Comparison of ENCODE assay signal across 9 mouse cellular contexts in the genomic region with DNA sequence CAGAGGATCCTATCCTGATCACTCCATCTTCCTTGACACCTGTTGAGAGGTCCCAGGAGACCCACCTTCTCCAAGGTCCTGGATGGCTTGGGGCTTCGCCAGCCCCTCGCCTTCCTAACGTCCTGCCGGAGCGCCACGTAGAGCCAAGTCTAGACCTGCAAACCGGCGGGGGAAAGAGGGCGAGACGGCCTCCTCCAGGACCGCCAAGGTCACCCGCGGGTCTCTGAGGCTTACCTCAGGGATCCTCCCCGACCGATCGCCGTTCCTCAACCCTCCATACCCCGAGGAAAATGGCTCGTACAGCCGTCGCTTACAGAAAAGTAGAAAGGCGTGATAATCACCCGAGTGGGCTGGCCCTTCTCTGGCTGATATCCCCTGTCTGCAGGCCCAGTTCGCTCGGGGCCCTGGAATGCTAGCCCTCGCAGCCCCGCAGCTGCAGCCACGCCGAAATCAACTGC. TPM values are rescaled to one million over a fixed set of nuclear protein-coding genes. Genes with fewer than 3 reads are reported as not detected.
A peak's percentile ranks its signal among the peaks of the same experiment; 100 is the strongest.
DNase-seq lines count a peak whose midpoint lies in the region; ATAC-seq lines count a peak whose summit lies in the region.
"Had no signal": no experiment of that assay in that cellular context is flagged by ENCODE, and none has a peak within 500 bp of the region (broad histone marks: within the 10 kb centered on the region; RNA-seq: fewer than 3 reads in every experiment).

No protein-coding gene starts in this region.

- H3K27me3 ChIP-seq in lung, embryonic 16.5 days (ENCODE audit: control insufficient read depth, insufficient read depth, low read depth, low read length): no peaks in the 10 kb centered on the region
- no peaks in the 10 kb centered on the region for H3K27me3 ChIP-seq in embryonic facial prominence, embryonic 13.5 days
- no peaks in the 10 kb centered on the region for H3K27me3 ChIP-seq in hindbrain, embryonic 16.5 days (replicated peaks; ENCODE audit: control insufficient read depth, insufficient read depth, low read length)
- no peaks in the 10 kb centered on the region for H3K27me3 ChIP-seq in midbrain, embryonic 12.5 days

- H3K4me3 ChIP-seq in lung, embryonic 16.5 days (ENCODE audit: low read length): peak overlapping the region; percentile 79
- peak overlapping the region; percentile 87 for H3K4me3 ChIP-seq in embryonic facial prominence, embryonic 13.5 days
- peak overlapping the region; percentile 87 for H3K4me3 ChIP-seq in hindbrain, embryonic 16.5 days (ENCODE audit: low read length)
- peak overlapping the region; percentile 86 for H3K4me3 ChIP-seq in midbrain, embryonic 12.5 days

- peak overlapping the region; percentile 95 for H3K27ac ChIP-seq in lung, embryonic 16.5 days (ENCODE audit: low read length)
- peak overlapping the region; percentile 99 for H3K27ac ChIP-seq in embryonic facial prominence, embryonic 13.5 days
- peak overlapping the region; percentile 96 for H3K27ac ChIP-seq in hindbrain, embryonic 16.5 days (ENCODE audit: low read depth, low read length)
- H3K27ac ChIP-seq in midbrain, embryonic 12.5 days (replicated peaks): peak overlapping the region; percentile 98

- no peaks in the 10 kb centered on the region for H3K36me3 ChIP-seq in lung, embryonic 16.5 days (ENCODE audit: control insufficient read depth, insufficient read depth, low read length)
- no peaks in the 10 kb centered on the region for H3K36me3 ChIP-seq in embryonic facial prominence, embryonic 13.5 days
- H3K36me3 ChIP-seq in hindbrain, embryonic 16.5 days (ENCODE audit: control insufficient read depth, insufficient read depth, low read length): no peaks in the 10 kb centered on the region; the same call in 1 of the 2 replicates
- no peaks in the 10 kb centered on the region for H3K36me3 ChIP-seq in midbrain, embryonic 12.5 days

- peak; percentile 49 for DNase-seq in adrenal gland, adult 8-10 months
- no peak for DNase-seq in adrenal gland, adult 18-20 months (ENCODE audit: low spot score in 2 of 2)
- DNase-seq in lung, adult 18-20 months: no peak
- DNase-seq in right cerebral cortex, adult 2 months (ENCODE audit: low spot score in 2 of 2): no peak

- peak overlapping the region; percentile 81 for H3K4me2 ChIP-seq in lung, embryonic 16.5 days (ENCODE audit: low read depth, low read length)
- H3K4me2 ChIP-seq in embryonic facial prominence, embryonic 13.5 days: peak overlapping the region; percentile 82
- H3K4me2 ChIP-seq in hindbrain, embryonic 16.5 days (ENCODE audit: low read length): peak overlapping the region; percentile 67
- peak overlapping the region; percentile 90 for H3K4me2 ChIP-seq in midbrain, embryonic 12.5 days (replicated peaks)

- H3K9ac ChIP-seq in lung, embryonic 16.5 days (ENCODE audit: low read length): peak overlapping the region; percentile 88
- peak overlapping the region; percentile 87 for H3K9ac ChIP-seq in embryonic facial prominence, embryonic 13.5 days
- H3K9ac ChIP-seq in hindbrain, embryonic 16.5 days (ENCODE audit: low read depth, low read length): peak overlapping the region; percentile 80
- peak overlapping the region; percentile 89 for H3K9ac ChIP-seq in midbrain, embryonic 12.5 days (replicated peaks)

- peak; percentile 48 for ATAC-seq in lung, embryonic 16.5 days (ENCODE audit: low read depth)
- peak; percentile 38; the same call in 1 of the 2 replicates for ATAC-seq in embryonic facial prominence, embryonic 13.5 days (ENCODE audit: insufficient number of reproducible peaks, insufficient read depth, low FRiP score, low TSS enrichment, low read depth)
- peak; percentile 76 for ATAC-seq in hindbrain, embryonic 16.5 days
- ATAC-seq in midbrain, embryonic 12.5 days (ENCODE audit: low FRiP score, low read depth): peak; percentile 66; the same call in 1 of the 2 replicates

- no peaks in the 10 kb centered on the region for H3K9me3 ChIP-seq in lung, embryonic 16.5 days (ENCODE audit: control insufficient read depth, low read length)
- H3K9me3 ChIP-seq in embryonic facial prominence, embryonic 13.5 days: no peaks in the 10 kb centered on the region
- H3K9me3 ChIP-seq in hindbrain, embryonic 16.5 days (ENCODE audit: control insufficient read depth, low read length): no peaks in the 10 kb centered on the region
- H3K9me3 ChIP-seq in midbrain, embryonic 12.5 days: no peaks in the 10 kb centered on the region

- whole genome bisulfite sequencing in lung, embryonic 16.5 days: under 1% methylated on average over 29 of the region's 29 CpGs
- under 1% methylated on average over 29 of the region's 29 CpGs for WGBS in embryonic facial prominence, embryonic 13.5 days
- under 1% methylated on average over 29 of the region's 29 CpGs for WGBS in hindbrain, embryonic 16.5 days
- WGBS in midbrain, embryonic 12.5 days: under 1% methylated on average over 28 of the region's 29 CpGs

- H3K4me1 ChIP-seq in lung, embryonic 16.5 days (replicated peaks; ENCODE audit: control insufficient read depth, insufficient read depth, low read length): peaks cover 20% of the 10 kb centered on the region
- H3K4me1 ChIP-seq in embryonic facial prominence, embryonic 13.5 days: peaks cover 29% of the 10 kb centered on the region
- H3K4me1 ChIP-seq in hindbrain, embryonic 16.5 days (ENCODE audit: control insufficient read depth, insufficient read depth, low read depth, low read length): peaks cover 35% of the 10 kb centered on the region
- H3K4me1 ChIP-seq in midbrain, embryonic 12.5 days: peaks cover 31% of the 10 kb centered on the region

RNA-seq across cellular contexts. Expression of gene Cdip1, which starts 0.8 kb away (rescaled TPM):
- 100 to 1,000 TPM; 120 to 148 (median 143) TPM for total RNA-seq in adrenal gland, adult 8-10 months (2022)
- 100 to 1,000 TPM; 121 to 147 TPM for total RNA-seq in adrenal gland, adult 18-20 months (2021)
- 90.4 and 93.4 TPM in 2 replicates for polyA plus RNA-seq in lung, embryonic 16.5 days (2015; fragmentation: Nextera tagmentation; extraction: Ambion mirVana)
- polyA plus RNA-seq in embryonic facial prominence, embryonic 13.5 days (2015; fragmentation: Nextera tagmentation; extraction: Ambion mirVana): 84.5 and 91.6 TPM in 2 replicates
- 137 and 143 TPM in 2 replicates for polyA plus RNA-seq in hindbrain, embryonic 16.5 days (2015; fragmentation: Nextera tagmentation; extraction: Ambion mirVana)
- 95.4 and 100 TPM in 2 replicates for polyA plus RNA-seq in midbrain, embryonic 12.5 days (2016; fragmentation: Nextera tagmentation; extraction: Ambion mirVana)

RNA-seq across cellular contexts. Expression of gene 4930562C15Rik, which starts 45.9 kb away (rescaled TPM):
- under 1 TPM in 1 of 4 experiments, not detected in 3; 0.14 TPM for total RNA-seq in adrenal gland, adult 8-10 months (2022)
- not detected for total RNA-seq in adrenal gland, adult 18-20 months (2021)
- 0.62 and 1.4 TPM in 2 replicates for polyA plus RNA-seq in lung, embryonic 16.5 days (2015; fragmentation: Nextera tagmentation; extraction: Ambion mirVana)
- polyA plus RNA-seq in embryonic facial prominence, embryonic 13.5 days (2015; fragmentation: Nextera tagmentation; extraction: Ambion mirVana): 0.44 and 0.89 TPM in 2 replicates
- polyA plus RNA-seq in hindbrain, embryonic 16.5 days (2015; fragmentation: Nextera tagmentation; extraction: Ambion mirVana): 0.13 and 0.19 TPM in 2 replicates
- polyA plus RNA-seq in midbrain, embryonic 12.5 days (2016; fragmentation: Nextera tagmentation; extraction: Ambion mirVana): 0.69 and 0.75 TPM in 2 replicates
- total RNA-seq: gastrocnemius, postnatal 4 days had no signal
